Mouse (Mus musculus): ENCODE measurements at regions not wholly inside any gene's neighbourhood (a gene's known extent, or its start where the extent isn't known, plus 50 kb on each side); places are given as distances from the start of the nearest gene placed in this dataset.
A peak's percentile ranks its signal among the peaks of the same experiment; 100 is the strongest.

DNA sequence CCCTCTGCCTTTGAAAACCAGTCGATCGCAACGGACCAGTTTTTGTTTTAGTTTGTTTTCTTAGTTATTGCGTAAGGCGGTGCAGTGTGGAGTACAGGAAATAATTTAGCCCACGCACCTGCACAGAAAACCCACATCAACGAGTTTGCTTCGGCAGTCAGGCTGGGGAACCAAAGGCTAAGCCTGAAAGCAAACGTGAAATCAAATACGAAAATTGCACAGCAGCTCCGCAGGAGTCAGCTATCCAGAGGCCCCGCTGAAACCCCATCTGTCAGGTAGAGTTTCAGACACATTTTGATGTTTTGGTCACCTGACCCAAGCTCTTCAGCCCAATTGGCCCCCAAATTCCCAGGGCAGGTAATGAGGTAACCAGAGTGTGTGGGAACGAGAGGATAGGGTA, 435.6 kb upstream of the Atp11b start:
- DNase-seq (ENCODE audit: low read depth), result peak; percentile 88

DNA sequence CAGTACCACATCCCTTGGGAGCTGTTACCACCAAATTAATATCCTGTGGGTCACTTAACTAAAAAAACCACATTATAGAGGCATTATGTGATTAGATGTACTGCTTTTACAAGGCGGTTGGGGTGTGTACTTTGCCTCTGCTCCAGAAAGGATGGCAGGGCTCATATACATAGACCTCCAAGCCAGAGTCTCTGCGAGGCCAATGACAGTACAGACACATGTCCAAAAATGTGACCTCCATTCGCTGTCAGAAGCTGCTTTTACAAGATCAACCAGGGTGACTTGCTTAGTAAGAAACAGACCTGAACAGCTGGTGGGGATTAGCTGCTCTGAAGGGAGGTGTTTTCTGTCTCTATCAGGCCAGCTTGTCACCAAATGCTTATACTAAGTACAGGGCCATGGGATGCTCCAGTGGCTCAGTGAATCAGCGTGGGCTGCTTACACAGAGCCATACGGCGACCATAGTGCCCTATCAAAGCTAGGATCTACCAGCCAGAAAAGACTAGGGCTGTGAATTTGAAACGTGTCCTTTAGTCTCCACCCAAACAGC, 433.0 kb upstream of the Atp11b start:
- DNase-seq (ENCODE audit: low read depth), result no peak

DNA sequence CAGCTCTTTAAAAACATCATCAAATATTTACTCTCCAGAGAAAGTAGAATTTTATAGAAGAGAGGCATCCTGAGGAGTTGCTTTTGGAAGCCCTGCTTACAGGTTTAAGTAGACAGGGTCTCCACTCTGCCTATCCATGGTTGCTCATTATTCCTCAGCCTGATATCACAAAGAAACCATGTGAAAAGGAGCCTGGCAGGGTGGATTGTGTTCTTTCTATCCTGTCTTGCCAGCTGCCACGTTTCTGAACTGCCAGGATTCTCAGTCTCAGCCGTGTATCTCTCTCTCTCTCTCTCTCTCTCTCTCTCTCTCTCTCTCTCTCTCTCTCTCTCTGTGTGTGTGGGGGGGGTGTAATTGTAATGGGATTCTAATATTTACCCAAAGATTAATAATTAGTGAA, 431.9 kb upstream of the Atp11b start:
- no peak for DNase-seq (ENCODE audit: low read depth)

DNA sequence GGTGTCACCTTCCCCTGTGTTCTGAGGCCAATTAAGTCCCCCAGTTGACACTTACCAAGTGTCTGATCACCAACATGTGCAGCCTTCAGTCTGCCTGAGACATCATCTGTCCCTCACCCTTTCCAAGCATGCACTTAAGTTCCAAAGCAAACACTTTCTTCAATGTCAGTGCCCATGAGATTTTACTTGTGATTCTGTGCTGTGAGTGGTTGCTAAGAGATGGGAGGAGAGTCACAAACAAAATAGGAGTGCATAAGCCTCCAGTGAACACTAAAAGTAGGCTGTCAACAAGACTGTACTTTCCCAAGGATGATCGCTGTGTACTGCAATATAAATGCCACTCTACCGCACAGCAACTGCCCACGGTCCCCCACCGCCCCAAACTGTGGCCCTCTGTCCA, 431.0 kb upstream of the Atp11b start:
- DNase-seq (ENCODE audit: low read depth), result no peak

DNA sequence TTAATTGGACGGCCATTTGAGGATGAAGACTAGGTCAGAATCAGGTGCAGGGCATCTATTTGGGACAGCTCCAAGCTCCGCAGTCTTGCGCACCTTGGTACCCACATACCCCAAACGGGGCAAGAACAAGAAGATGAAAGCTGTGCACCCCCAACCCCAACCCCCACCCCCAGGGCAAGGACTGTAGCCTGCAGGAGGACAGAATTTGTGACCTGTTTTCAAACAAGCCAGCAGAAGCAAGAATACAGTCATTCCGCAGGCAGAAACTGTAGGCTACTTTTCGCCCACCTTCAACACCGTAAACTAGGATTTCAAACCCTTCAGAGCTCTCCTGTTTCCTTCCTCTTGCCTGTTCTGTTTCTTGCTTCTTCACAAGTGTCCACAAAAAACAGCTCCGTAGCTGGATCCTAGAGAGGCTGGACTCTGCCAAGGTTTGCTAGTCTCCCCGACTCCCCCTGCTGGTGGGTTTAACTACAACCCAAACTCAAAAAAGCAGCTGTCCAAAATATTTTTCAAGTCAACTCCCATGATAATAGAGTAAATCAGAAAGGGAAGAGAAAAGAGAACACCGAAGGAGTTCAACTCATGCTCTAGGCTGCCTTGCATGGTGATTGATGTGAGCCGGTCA, 430.3 kb upstream of the Atp11b start:
- peak; percentile 74 for DNase-seq (ENCODE audit: low read depth)

DNA sequence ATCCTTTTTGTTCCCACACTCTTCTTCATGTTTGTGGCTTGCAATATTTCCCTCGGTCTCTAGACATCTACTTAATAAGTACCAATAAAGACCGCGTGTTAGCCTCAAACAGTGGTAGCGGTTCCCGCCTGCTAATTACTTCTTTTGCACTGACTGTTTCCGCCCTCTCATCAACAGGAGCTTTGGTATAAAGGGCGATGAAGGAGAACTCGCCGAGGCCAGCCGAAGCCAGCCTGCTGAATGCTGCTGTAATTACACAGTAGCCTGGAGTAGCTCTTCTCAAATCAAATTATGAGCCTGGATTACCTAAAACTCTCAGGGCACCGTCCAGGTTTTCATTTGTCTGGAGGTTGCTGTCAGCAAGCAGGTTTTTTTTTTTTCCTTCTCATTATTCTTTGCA, 429.7 kb upstream of the Atp11b start:
- DNase-seq (ENCODE audit: low read depth), result no peak

DNA sequence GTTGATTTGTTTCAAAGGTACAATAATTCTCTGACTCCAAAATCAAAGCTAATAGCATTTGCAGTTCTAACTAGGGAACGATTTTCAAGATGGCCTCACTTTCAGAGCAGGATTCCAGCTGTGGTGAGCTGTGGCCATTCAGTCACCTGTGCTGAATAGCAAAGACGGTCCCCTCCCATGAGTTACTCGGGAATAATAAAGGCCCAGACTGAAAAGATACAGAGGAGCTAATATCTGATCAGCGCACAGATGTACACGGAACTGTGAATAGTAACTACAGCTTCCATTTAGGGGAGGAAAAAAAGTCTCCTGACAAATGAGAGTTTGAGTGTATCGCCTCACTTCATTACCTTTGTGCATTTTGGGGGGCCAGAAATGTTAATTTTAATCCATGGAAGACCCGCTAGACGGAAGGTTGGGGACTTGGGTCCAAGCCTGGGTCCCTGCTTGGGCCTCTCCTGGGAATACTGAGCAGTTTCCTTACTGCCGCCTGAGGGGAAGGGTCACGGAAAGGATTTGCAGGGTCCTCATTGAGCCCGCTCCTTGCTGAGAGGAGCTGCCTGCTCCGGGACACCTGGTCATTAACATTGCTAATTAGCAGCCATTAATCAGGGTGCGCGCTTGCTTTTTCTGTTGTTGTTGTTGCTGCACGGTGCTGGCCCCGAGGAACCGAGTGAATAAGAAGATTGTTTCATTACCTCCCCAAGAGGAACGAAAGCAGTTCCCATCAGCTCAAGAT, 421.2 kb upstream of the Atp11b start:
- DNase-seq (ENCODE audit: low read depth), result no peak

DNA sequence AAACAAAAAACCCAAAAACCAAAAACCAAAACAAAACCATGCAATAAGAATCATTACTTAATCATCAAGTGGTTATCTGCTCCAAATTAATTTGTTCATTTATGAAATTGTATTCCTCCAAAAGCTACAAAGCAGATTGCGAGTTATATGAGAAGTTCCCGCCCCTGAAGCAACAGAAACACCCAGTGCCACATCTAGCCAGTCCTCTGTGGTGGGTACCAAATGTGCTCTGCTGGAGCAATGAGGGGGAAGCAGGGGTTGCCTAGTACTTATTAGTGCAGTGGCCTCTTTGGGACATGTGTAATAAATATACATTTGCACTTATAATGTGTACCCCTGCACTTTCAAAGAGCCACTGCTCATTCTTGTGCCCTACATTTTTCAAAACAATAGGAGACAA, 419.9 kb upstream of the Atp11b start:
- no peak for DNase-seq (ENCODE audit: low read depth)

DNA sequence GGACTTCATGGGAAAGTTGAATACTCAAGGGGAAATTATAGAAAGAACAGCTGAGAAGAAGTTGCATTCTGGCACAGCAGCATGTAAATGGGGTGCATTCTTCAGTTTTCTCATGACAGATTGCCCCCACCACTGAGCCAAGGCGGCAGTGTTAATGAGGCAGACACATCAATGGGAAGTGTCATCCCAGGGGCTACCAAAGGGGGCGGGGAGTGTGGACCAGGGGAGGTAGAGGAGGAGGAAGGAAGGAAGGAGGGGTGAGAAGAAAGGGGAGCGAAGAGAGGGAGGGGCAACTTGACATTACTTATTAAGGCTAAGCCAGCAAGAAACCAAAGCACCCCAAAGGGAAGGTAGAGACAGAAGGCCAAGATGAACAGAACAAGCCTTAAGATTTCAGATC, 419.4 kb upstream of the Atp11b start:
- DNase-seq (ENCODE audit: low read depth), result no peak

DNA sequence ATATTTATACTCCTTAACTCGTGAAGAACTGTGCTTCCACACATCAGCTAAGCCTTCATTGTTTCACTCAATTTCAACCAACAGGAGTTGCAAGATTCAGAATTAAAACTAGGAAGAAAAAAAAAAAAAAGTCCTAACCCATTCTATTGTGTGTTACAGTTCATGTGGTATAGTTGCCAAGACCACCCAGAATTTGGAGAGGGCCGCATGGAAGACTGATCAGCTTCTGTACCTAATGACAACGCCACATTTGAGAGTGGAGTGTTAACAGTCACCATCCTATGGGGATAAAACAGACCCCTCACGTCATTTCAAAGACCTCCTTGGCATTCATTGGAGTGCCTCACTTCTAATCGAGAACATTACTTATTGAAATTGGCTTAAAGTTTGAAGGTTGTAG, 418.1 kb upstream of the Atp11b start:
- no peak for DNase-seq (ENCODE audit: low read depth)

DNA sequence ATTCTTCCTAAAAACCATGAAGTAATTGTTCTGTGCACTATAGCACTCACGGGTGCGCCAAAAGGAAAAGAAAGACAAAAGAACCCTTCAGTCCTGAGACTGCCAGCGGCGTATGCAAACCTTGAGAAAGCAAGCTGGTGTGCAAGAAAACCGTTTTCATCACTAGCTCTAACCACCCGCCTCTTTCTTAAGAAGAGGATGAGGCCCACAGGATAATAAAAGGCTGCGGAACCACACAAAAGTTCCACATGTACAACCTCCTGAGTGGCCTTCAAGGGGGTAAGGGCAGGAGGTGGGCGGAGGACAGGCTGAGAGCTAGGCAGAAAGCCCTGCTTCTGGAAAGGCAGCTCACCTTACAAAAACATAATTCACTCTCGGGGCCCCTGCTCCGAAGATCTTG, 413.4 kb upstream of the Atp11b start:
- no peak for DNase-seq (ENCODE audit: low read depth)

DNA sequence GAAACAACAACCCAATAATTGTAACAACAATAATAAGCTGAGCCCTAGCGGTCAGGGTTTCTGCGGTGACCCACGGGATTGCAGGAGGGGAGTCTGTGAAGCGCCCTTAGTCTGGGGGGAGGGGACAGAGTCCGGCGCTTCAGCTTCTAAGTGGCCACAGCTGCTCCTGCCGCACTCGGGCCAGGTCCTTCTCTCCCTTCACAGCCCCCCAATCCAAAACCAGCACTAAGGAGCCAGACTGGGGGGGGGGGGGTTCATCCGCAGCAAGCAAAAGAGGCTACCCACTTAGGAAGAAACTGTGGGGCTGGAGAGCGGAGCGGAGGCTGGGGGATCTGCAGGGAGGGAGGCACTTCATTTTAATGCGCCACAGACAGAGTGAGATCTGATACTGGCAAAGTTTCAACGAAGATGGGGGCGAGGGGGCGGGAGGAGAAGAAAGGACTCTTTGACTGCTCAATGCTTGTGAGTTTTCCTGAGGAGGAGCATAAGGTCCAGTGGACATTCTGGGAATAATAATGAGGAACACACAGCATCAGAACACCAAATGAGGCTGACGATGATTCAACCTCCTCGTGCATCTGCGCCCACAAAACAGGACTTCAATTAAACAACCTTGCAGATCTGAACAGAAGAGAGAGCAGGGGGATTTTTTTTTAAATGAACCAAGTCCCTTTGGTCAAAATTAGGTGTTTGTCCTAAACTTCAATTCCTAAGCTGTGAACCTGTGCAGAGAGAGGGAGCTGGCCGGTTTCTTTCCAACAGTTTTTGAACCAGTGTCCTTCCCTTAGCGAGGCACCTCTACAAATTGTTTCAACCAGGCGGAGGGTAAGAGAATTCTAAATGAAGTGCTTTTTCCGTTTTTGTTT, 412.7 kb upstream of the Atp11b start:
- DNase-seq (ENCODE audit: low read depth), result no peak

DNA sequence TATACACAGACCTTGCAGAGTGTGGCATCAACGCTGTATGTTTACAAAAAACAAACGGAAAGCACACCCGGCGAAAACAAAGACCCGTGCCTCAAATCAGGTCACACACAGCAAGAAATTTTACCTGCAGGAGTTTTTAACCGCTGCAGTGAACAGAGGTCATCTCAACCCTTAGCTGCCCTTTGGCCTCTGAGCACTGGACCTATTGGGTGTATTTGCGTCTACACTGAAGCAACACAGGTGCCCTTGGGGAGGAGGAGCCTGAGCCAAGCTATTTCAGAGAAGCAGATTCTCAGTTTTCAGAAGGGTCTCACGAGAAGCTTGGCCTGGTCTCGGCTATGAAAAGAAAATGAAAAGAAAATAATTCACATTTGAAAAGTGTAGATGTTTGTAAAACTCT, 412.1 kb upstream of the Atp11b start:
- no peak for DNase-seq (ENCODE audit: low read depth)

DNA sequence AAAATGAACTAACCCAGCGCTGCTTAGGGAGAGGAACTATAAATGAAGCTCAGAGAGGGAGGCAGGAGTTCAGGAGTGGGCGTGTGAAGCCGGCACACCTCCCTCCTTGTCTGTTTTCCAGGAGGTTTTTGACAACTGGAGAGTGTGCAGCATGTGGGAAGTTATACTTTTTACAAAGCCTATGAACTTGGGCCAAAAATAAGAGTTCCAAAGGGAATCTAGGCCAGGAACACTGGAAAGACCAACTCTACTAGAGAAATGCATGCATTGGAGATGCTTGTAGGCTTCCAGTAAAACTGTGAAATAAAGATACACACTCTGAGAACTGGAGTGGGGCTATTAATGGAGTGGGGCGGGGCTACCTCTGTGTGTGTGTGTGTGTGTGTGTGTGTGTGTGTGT, 411.3 kb upstream of the Atp11b start:
- DNase-seq (ENCODE audit: low read depth), result no peak

DNA sequence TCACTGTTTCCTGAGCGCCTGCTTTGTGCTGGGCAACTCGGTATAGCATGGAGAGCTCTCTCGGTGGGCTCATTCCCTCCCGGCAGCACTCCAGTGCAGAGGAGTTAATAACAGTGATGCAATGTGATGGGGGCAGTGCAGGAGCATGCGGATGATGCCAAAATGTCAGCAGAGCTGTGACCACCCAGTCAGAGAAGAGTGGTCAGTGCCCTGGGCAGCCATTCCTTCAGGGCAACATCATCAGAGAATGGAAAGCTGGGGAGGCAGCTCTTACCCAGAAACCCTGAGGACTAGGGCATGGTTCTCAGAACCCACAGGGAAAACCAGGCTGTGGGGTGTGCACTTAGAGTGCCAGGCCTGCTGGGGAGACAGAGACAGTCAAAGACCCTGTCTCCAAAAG, 410.0 kb upstream of the Atp11b start:
- DNase-seq (ENCODE audit: low read depth), result no peak

DNA sequence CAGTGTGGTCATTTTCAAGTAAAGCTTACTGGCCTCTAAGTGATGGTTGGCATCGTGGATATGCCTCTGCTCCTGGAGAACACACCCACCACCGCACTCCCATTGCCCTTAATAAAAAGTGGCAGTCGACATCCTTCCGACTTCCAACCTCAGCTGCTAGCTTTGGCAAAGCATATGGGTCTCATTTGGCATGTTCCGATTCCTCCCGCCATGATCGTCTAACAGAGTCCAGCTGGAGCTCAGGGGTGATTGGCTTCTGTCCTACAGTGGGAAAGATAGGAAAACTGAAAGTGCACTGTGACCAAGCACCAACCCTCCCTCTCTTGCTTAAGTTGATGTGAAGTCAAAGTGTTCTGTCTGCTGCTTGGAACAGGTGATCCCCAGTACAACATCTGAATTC, 404.8 kb upstream of the Atp11b start:
- no peak for DNase-seq (ENCODE audit: low read depth)

DNA sequence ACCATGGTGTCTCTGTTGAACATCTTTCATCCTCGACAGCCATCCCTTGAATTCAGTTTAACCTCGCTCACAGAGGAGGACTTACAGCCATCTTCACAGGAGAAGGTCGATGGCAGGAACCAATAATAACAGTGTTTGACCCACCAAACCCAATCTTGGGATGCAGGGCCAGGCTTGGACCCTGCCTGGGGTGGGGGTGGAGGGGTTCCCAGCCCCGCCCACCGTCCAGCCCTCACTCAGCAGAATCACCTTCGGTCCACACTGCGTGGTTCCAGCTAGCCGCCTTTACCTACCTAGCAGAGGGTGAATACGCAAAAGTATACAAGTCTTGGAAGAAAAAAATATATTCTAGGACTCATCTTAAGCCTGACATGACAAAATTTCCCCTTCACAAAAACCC, 400.5 kb upstream of the Atp11b start:
- DNase-seq (ENCODE audit: low read depth), result no peak

DNA sequence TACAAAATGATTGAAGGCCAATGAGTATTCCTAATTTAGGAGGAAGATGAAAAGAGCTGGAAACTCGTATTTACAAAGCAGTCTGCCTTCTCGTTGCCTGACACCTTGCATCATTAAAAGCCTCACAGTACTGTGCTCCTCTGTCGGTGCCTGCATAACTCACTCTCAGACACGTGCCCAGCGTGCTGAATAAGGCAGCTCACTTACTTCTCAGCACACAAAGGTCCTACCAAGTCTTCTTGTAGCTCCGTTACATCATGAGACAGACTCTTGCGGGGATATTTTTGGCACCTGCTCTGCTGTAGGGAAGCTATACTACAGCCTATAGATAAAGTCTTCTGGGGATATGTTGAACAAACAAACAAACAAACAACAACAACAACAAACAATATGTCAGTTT, 400.0 kb upstream of the Atp11b start:
- DNase-seq (ENCODE audit: low read depth), result no peak

DNA sequence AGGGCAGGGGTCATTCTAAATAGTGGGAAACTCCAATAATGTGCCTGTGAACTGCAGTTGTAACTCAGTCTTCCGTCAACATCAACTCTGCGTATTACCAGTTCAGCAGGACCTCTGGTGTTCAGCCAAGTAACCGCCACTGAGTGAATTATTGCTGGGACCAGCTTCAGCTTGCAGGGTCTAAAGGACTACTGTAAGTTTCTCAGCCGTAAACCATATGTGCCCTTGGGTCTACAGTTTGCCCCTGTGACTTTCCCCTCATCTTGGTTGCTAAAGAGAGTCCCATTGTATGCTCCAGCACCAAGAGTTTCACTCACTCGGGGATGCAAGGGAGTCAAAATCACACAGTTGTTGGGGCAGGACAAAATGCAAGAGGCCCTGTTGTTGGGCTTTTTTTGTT, 399.6 kb upstream of the Atp11b start:
- DNase-seq (ENCODE audit: low read depth), result no peak

DNA sequence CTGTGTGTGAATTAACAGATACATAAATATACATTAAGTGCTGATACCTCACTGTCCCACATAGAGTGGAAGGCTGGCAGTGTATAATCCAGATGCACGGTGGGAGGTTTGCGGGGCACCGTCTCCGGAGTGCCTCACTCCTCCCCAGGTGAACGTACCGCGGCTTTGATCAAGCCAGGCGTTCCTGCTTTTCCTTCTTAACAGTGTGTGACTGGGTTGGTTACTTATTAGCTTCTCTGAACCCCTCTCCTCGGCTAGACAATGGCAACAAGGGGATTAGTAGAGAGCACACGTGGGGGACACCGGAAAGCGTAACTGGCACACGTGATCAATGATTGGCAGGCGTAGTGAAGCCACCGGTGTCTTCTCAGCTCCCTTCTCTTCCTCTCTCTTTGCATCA, 396.8 kb upstream of the Atp11b start:
- no peak for DNase-seq (ENCODE audit: low read depth)

DNA sequence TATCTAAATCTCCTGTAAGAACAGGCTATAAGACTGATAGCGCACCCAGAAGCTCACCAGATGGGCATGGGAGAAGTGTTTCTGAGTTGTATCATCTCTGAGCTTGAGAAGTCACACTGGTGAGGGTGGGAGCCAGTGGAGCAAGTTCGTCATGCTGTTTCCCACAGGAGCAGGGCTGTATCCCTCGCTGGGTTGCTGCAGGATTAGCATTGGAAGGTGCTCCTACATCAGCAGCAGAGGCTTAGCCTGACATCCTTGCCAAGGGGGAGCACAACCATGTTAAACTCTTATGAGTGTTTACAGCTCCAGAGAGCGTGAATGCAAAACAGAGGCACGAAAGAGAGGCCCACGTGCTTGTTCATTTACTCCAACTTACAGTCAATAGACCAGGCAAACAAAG, 395.4 kb upstream of the Atp11b start:
- DNase-seq (ENCODE audit: low read depth), result no peak

DNA sequence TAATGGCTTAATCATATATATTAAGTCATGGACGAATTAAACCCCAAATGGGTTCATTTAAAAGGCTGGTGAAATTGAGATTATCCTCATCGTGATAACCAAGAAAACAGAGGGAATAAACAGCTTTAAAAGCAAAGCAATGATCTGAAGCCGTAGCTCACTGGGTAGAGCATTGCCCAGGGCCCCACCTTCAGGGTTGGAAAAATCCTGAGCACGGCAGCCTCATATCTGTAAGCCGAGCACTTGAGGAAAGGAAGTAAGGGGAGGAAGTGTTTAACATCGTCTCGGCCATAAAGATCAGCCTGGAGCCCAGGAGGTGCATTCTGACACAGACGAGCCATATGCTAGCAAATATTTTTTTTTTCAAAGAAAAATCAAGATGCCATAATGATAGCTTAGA, 394.6 kb upstream of the Atp11b start:
- DNase-seq (ENCODE audit: low read depth), result no peak

DNA sequence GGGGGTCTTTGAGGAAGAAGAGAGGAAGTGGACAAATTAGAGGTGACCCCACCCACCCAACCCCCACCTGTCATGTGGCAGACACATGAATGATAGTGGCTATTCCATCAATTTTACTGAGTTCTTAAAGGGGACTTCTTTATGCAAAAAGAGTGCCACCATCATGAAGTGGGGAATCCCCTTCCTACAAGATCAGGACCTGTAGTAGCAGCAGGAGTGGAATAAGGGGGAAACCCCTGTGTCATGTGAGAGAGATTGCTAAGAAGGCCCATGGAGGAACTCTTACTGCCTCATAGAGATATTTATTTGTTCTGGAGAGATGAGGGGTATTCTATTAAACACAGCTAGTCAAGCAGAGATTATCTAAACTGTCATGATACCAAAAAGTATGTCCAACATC, 393.4 kb upstream of the Atp11b start:
- DNase-seq (ENCODE audit: low read depth), result no peak

Measured in naive thymus-derived CD4-positive, alpha-beta T cell, adult 2 months (primary cell).